Mouse (Mus musculus) ES-Bruce4 (cell line): ENCODE measurements around the gene Gm572.

Experiments used
- CTCF ChIP-seq: IDR thresholded peaks from one replicate; pipeline ENCODE4 v1.8.1; 2011; ENCODE audit warnings: low read depth, low read length
- EP300 ChIP-seq: IDR thresholded peaks from 2 replicates; pipeline ENCODE4 v1.6.1; 2011; ENCODE audit warnings: low read depth, low read length; ENCODE audit not compliant: insufficient read depth

DNA sequence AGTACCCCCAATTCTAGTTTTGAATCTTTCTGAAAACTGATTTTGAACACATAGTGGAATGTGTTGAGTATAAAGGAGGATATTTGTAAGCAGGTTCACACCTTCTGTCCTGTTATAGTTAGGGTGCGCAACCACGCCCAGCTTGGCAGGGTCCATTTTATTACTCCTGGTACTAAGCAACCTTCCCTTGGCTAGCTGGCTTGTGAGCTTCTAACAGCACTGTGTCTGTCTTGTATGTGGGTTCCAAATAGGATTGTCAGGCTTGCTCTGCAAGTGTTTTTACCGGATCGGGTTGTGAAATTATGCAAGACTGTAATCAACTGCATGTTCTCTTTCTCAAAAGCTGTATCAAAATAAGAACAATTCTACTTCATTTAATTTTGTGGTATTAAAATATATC lies 20.6 kb upstream of the Gm572 start:
- TF ChIP-seq EP300 = no peak
- TF ChIP-seq CTCF = no peak
